8 mouse cellular contexts compared by ENCODE assay signal in the genomic region with DNA sequence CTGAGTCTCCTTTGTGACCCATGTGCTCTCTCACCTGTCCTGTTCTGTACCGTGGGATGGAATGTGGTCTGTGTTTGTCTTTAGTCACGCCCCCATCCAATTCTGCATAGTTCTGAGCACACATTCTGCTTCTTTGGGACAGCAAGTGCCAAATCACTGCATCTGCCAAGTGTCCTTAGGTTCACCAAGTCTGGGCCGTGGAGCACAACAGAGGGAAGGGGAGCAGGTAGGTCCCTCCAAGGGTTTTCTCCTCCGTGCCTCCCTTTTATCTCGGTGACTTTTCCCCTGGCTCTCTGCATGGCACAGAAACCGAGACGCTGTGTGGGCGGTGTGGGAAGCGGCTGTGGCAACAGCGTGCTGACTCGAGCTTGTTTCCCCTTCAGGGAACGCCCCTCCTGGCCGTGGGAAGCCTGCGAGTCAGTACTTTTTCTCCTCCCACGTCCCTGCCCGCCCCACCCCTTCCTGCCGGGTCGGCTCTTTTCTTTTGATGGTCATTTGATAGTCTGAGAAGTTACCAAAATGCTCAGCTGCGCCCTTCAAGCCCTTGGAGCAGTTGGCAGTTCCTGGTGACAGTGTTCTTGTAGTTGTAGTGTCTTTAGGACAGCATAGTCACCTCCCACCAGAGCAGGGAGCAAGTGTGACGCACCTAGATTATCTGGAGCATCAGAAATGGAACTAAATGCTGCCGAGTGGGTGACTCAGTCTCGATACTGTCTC. TPM values are rescaled to one million over a fixed set of nuclear protein-coding genes. Genes with fewer than 3 reads are reported as not detected.
A peak's percentile ranks its signal among the peaks of the same experiment; 100 is the strongest.
DNase-seq lines count a peak whose midpoint lies in the region; ATAC-seq lines count a peak whose summit lies in the region.

No protein-coding gene starts in this region.

- peak; percentile 92 for DNase-seq in CD4-positive, CD25-positive, alpha-beta regulatory T cell, adult 2 months (ENCODE audit: low read depth, low spot score)
- DNase-seq in adrenal gland, postnatal 25 days = peak; percentile 80
- peak; percentile 72 for DNase-seq in gastrocnemius, adult 18-20 months (ENCODE audit: low spot score)
- DNase-seq in left cerebral cortex, postnatal 14 days (ENCODE audit: low spot score in 2 of 2) = peak; percentile 41 to 48
- peak; percentile 80 for DNase-seq in right cerebral cortex, adult 18-20 months
- DNase-seq in urinary bladder, adult 2 months (ENCODE audit: low spot score) = peak; percentile 65

- intact Hi-C loops in left cerebral cortex, postnatal 14 days (cut with DNase I) = no loop called here

- 0 out of 2 replicates have a peak, but pooled peaks have one; percentile 36 for ATAC-seq in hindbrain, embryonic 13.5 days (ENCODE audit: low FRiP score)

- no peaks in the 10 kb centered on the region for H3K9me3 ChIP-seq in hindbrain, embryonic 13.5 days
- H3K9me3 ChIP-seq in megakaryocyte, embryonic 14.5 days = no peaks in the 10 kb centered on the region

- no peaks in the 10 kb centered on the region for H3K36me3 ChIP-seq in hindbrain, embryonic 13.5 days
- H3K36me3 ChIP-seq in megakaryocyte, embryonic 14.5 days (replicated peaks; ENCODE audit: low read length) = peaks cover 17% of the 10 kb centered on the region

- WGBS in hindbrain, embryonic 13.5 days = 22% methylated on average over 22 of the region's 22 CpGs

- no peak overlapping the region for H3K9ac ChIP-seq in hindbrain, embryonic 13.5 days

- no peak overlapping the region for H3K27ac ChIP-seq in hindbrain, embryonic 13.5 days

- H3K27me3 ChIP-seq in hindbrain, embryonic 13.5 days = no peaks in the 10 kb centered on the region
- H3K27me3 ChIP-seq in megakaryocyte, embryonic 14.5 days (replicated peaks) = peaks cover 2% of the 10 kb centered on the region

- peaks cover 6% of the 10 kb centered on the region for H3K4me1 ChIP-seq in hindbrain, embryonic 13.5 days (replicated peaks)
- peaks cover 59% of the 10 kb centered on the region for H3K4me1 ChIP-seq in megakaryocyte, embryonic 14.5 days

- no peak overlapping the region for H3K4me3 ChIP-seq in hindbrain, embryonic 13.5 days
- peak overlapping the region; percentile 89 for H3K4me3 ChIP-seq in megakaryocyte, embryonic 14.5 days (replicated peaks)

- peak overlapping the region; percentile 37 for H3K4me2 ChIP-seq in hindbrain, embryonic 13.5 days

RNA-seq across cellular contexts. Expression of a gene that starts 21.0 kb away (rescaled TPM):
- 0.52 and 0.67 TPM in 2 replicates for total RNA-seq in adrenal gland, postnatal 25 days (2021)
- total RNA-seq in gastrocnemius, adult 18-20 months (2021) = under 1 TPM; 0.24 to 0.27 TPM
- 0.78 and 1.0 TPM in 2 replicates for polyA plus RNA-seq in hindbrain, embryonic 13.5 days (2015; fragmentation: Nextera tagmentation; extraction: Ambion mirVana)
- total RNA-seq in left cerebral cortex, postnatal 14 days (2021) = 10 to 100 TPM; 10.8 to 11.0 TPM
- 0.43 TPM in 1 of 2 replicates, not detected in the other for polyA plus RNA-seq in megakaryocyte, embryonic 14.5 days (2012; ENCODE audit: insufficient read depth, low replicate concordance)
- 22.7 and 26.5 TPM in 2 replicates for polyA plus RNA-seq in urinary bladder, adult 2 months (2012; rRNA removed)

RNA-seq across cellular contexts. Expression of a gene that starts 58.0 kb away (rescaled TPM):
- 9.8 and 14.8 TPM in 2 replicates for total RNA-seq in adrenal gland, postnatal 25 days (2021)
- total RNA-seq in gastrocnemius, adult 18-20 months (2021) = 1 to 10 TPM; 4.3 to 6.3 TPM
- polyA plus RNA-seq in hindbrain, embryonic 13.5 days (2015; fragmentation: Nextera tagmentation; extraction: Ambion mirVana) = 15.9 and 17.6 TPM in 2 replicates
- 1 to 10 TPM; 5.3 to 6.7 TPM for total RNA-seq in left cerebral cortex, postnatal 14 days (2021)
- 0.80 and 3.6 TPM in 2 replicates for polyA plus RNA-seq in megakaryocyte, embryonic 14.5 days (2012; ENCODE audit: insufficient read depth, low replicate concordance)
- 12.3 and 13.1 TPM in 2 replicates for polyA plus RNA-seq in urinary bladder, adult 2 months (2012; rRNA removed)
